Mouse (Mus musculus) neural tube, embryonic 13.5 days (tissue): Measurements from ENCODE around the gene Egr2. TPM values are rescaled to one million over a fixed set of nuclear protein-coding genes. Genes with fewer than 3 reads are reported as not detected.
A peak's percentile ranks its signal among the peaks of the same experiment; 100 is the strongest.

Experiments used
- ATAC-seq: fragments of 200-750 bp; cut with Nextera tagmentation; 2 replicates; pipeline ENCODE4 v1.8.0; 2017; ENCODE audit warnings: low read depth, mild to moderate bottlenecking, moderate TSS enrichment, moderate library complexity
- H3K27ac ChIP-seq: fragments of 300-500 bp; sonication (generic); replicated peaks from 2 replicates; pipeline ENCODE4 v1.5.1; 2015; ENCODE audit warnings: moderate library complexity, mild to moderate bottlenecking, inconsistent platforms
- H3K27me3 ChIP-seq: fragments of 300-500 bp; sonication (generic); 2 replicates; pipeline ENCODE4 v1.6.1; 2015; ENCODE audit warnings: mild to moderate bottlenecking, inconsistent platforms
- H3K36me3 ChIP-seq: fragments of 300-500 bp; sonication (generic); 2 replicates; pipeline ENCODE4 v1.6.1; 2015; ENCODE audit warnings: mild to moderate bottlenecking, inconsistent platforms
- H3K4me1 ChIP-seq: fragments of 300-500 bp; sonication (generic); replicated peaks from 2 replicates; pipeline ENCODE4 v1.6.1; 2015; ENCODE audit warnings: inconsistent platforms
- H3K4me2 ChIP-seq: fragments of 300-500 bp; sonication (generic); 2 replicates; pipeline ENCODE4 v1.6.1; 2015; ENCODE audit warnings: inconsistent platforms, mild to moderate bottlenecking, moderate library complexity
- H3K4me3 ChIP-seq: fragments of 300-500 bp; sonication (generic); 2 replicates; pipeline ENCODE4 v1.5.1; 2015; ENCODE audit warnings: mild to moderate bottlenecking, inconsistent platforms
- H3K9ac ChIP-seq: fragments of 300-500 bp; sonication (generic); 2 replicates; pipeline ENCODE4 v1.6.1; 2015; ENCODE audit warnings: moderate library complexity, mild to moderate bottlenecking, inconsistent platforms
- H3K9me3 ChIP-seq: fragments of 300-500 bp; sonication (generic); 2 replicates; pipeline ENCODE4 v1.6.1; 2016; ENCODE audit warnings: inconsistent platforms
- WGBS: fragments of 180-500 bp; shearing (Covaris S2); methylation state at CpG from one replicate; pipeline ENCODE4 v1.1.7; 2015; 5-methylcytosine and 5-hydroxymethylcytosine counted together
- polyA plus RNA-seq: library from polyadenylated mRNA; unstranded; fragments of >200 nt; fragmentation: Nextera tagmentation; extraction: Ambion mirVana; gene quantifications from 2 replicates; pipeline ENCODE4 v1.2.1, GENCODE M21; 2015

Egr2 gene
- polyA plus RNA-seq, 1 experiment from 2014 or later: 1.3 TPM

DNA sequence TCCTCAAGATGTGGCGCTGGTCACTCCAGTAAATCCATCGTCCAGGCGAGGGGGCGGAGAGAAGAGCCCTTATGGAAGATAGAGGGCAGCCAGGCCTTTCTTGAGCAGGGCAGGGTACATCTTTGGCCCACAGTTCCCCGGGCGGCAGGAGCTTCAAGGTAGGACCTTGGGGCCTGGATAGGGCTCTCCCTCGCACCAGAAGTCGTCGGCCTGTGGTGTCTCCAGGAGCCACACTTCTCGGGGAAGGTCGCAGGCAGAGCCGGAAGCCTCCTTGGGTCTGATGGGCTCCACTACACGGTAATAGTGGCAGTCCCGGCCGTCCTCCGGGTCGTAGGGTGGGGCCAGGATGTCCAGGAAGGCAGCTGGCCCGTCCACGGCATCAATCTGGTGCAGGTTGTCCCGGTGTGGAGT lies 12.6 kb downstream of the Egr2 start:
- peaks cover 34% of the 10 kb centered on the region for H3K27me3 ChIP-seq
- peak overlapping the region; percentile 97 for H3K27ac ChIP-seq
- H3K9me3 ChIP-seq: no peaks in the 10 kb centered on the region
- peaks cover 40% of the 10 kb centered on the region for H3K4me1 ChIP-seq
- H3K4me2 ChIP-seq: peak overlapping the region; percentile 96
- H3K36me3 ChIP-seq: 0 out of 2 replicates have a peak, but pooled peaks cover 3% of the 10 kb centered on the region
- H3K4me3 ChIP-seq: peak overlapping the region; percentile 83
- peak overlapping the region; percentile 85 for H3K9ac ChIP-seq
- no peak; the same call in 1 of the 2 replicates for ATAC-seq
- WGBS: 1% methylated on average over 20 of the region's 20 CpGs

DNA sequence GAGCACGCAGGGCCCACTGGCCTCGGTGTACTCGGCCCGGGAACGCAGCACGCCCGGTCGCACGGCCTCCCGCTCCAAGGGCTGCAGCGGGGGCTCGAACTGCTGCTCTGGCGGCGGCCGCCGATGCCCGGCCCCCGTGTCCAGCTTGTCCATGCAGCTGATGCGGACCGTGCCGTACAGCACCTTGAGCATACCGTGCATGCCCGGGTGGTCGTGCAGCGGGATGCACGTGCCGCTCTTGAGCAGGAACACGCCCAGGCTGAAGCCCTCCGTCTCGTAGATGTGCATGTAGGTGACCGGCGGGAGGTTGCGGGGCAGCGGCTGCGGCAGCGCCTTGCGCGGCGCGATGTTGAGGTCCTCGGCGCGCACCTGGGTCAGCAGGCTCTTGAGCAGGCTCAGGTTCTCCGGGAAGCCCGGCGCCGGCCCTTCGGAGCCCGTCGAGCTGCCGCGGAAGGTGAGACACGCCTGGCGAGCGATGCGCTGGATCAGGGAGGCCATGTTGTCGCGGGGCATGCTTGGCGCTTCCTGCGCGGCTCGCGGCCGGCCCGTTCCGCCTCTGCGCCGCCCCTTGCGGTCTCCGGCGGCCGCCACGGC lies 13.1 kb downstream of the Egr2 start:
- Histone ChIP-seq H3K4me1 (peaks cover 40% of the 10 kb centered on the region), H3K36me3 (0 out of 2 replicates have a peak, but pooled peaks cover 3% of the 10 kb centered on the region), H3K4me2 (peak overlapping the region; percentile 96), H3K9me3 (no peaks in the 10 kb centered on the region), H3K4me3 (peak overlapping the region; percentile 83), H3K27me3 (peaks cover 36% of the 10 kb centered on the region), H3K9ac (peak overlapping the region; percentile 85), H3K27ac (peak overlapping the region; percentile 97)
- ATAC-seq: peak; percentile 83
- under 1% methylated on average over 72 of the region's 73 CpGs for WGBS

DNA sequence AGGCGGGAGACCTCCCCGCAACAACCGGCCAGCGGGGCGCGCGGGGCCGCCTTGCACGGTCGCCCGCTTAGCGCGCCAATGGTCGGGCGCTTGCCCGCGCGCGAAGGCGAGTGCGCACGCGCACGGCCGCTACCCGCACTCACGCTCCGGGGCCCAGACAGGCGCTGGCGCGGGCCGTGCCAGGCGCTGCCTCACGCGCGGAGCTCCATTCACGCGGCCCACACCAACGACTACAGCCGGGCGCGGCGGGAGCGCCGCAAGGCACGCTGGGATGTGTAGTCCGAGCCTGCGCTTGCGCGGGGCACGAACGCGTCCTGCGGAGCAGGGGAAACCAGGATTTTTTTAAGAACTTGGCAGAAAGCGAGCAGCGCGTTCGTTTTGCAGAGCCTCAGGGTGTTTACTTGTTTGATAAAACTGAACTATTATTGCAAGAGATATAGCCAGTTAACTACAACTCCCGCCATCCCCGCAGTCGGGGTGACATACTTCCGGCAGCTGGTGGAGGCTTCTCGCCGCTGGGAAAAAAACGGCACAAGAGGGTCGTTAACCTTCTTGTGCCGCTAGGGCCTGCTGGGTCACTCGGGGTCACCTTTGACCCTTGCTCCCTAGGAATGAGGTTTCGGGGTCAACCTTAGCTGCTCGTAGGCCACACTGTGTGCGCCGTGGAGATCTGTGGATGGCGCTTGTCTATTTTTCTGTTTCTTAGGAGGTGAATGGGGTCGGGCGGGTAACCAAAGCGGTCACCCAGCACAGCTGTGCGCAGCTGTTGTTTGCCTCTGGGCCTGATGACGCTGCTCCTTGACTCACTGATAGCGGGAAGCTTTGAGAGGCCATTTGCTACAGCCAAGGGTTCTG lies 13.8 kb downstream of the Egr2 start, which contains the start of gene Ado:
Gene Ado, minus strand, starts transcription at position 79 of the 855 bp plus-strand sequence.
- ATAC-seq: peak; percentile 98
- Histone ChIP-seq H3K4me1 (peaks cover 40% of the 10 kb centered on the region), H3K9me3 (no peaks in the 10 kb centered on the region), H3K36me3 (0 out of 2 replicates have a peak, but pooled peaks cover 3% of the 10 kb centered on the region), H3K27ac (peak within 1 kb of the TSS; percentile 97), H3K4me3 (peak within 1 kb of the TSS; percentile 83), H3K9ac (peak within 1 kb of the TSS; percentile 85), H3K27me3 (peaks cover 37% of the 10 kb centered on the region), H3K4me2 (peak within 1 kb of the TSS; percentile 96)
- under 1% methylated on average over 62 of the region's 79 CpGs for WGBS

DNA sequence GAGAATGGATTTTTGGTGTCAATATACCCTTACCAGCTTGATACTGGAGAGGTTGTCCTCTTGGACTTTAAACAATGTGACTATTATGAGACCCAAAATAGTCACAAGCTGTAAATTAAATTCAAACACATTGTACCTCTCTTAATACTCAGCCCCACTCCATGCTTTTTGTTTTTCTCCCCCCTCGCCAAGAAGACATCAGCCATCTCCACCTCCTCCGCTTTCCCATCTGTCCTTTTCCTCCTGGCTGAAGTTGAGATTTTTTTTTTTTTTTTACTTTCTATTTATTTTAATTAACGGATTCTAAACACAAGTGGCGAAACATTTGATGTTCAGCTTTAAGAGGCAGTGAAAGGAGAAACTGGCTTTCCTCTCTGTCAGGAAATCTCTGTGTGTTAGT lies 22.8 kb downstream of the Egr2 start:
- Histone ChIP-seq H3K4me3 (no peak overlapping the region), H3K27ac (no peak overlapping the region), H3K4me1 (peaks cover 18% of the 10 kb centered on the region), H3K9me3 (peaks cover 10% of the 10 kb centered on the region; the same call in 1 of the 2 replicates), H3K36me3 (no peaks in the 10 kb centered on the region), H3K9ac (no peak overlapping the region), H3K27me3 (peaks cover 92% of the 10 kb centered on the region), H3K4me2 (no peak overlapping the region)
- ATAC-seq: no peak
- WGBS: 89% methylated on average over 4 of the region's 4 CpGs

DNA sequence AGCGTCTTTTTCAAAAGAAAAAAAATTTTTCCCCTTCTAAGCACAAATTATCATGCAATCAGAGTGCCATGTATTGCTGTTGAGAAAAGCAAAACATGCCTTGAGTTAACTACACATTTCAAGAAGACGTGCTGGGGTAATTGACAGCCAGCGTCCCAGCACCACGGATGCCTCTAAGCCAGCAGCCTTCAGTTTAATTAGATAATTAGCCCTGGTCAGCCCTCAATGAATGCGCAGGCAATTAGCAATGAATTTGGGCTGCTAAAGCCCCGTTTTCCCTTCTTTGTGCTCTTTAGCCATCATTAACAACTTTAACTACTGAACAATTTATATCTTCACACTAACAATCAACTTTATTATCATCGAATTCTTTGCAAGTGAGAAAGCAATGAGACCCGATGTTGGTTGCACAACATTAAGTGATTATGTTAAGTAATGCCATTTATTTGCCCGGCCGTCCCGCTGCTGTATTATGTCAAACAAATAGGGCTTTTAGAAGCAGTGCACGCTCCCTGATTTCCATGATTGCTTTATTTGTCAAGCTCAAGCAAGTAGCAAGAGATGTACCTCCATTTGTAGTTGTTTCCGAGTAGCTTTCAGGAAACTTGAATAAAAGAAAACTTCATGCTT lies 24.6 kb downstream of the Egr2 start:
- no peak overlapping the region for H3K9ac ChIP-seq
- WGBS: 18% methylated on average over 13 of the region's 13 CpGs
- no peaks in the 10 kb centered on the region for H3K36me3 ChIP-seq
- H3K9me3 ChIP-seq: peaks cover 10% of the 10 kb centered on the region; the same call in 1 of the 2 replicates
- no peak overlapping the region for H3K4me3 ChIP-seq
- 0 out of 2 replicates have a peak overlapping the region, but pooled peaks have one; percentile 9 for H3K4me2 ChIP-seq
- H3K27ac ChIP-seq: no peak overlapping the region
- peaks cover 18% of the 10 kb centered on the region for H3K4me1 ChIP-seq
- peak; percentile 69 for ATAC-seq
- H3K27me3 ChIP-seq: peaks cover 94% of the 10 kb centered on the region

DNA sequence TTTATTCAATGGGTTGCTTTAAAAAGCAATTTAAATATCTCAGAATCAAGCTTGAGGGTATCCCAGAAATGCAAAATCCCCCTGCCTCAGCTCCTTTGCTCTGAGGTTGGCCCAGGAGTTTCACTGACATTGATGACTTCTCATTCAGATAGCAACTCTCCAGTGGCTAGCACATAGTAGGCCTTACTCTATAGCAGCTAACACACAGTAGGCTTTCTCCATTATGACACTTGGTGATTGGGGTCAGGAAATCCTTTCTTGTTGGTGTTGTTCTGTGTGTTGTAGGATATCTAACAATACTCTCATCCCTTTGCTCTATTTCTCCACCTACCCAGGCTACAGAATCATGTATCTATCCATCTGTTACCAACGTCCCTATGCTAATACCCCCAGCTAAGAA lies 25.9 kb downstream of the Egr2 start:
- H3K36me3 ChIP-seq: no peaks in the 10 kb centered on the region
- H3K4me2 ChIP-seq: no peak overlapping the region
- peaks cover 92% of the 10 kb centered on the region for H3K27me3 ChIP-seq
- WGBS: 69% methylated on average over 1 of the region's 1 CpGs
- no peak overlapping the region for H3K27ac ChIP-seq
- peaks cover 10% of the 10 kb centered on the region; the same call in 1 of the 2 replicates for H3K9me3 ChIP-seq
- no peak overlapping the region for H3K9ac ChIP-seq
- H3K4me3 ChIP-seq: no peak overlapping the region
- peaks cover 18% of the 10 kb centered on the region for H3K4me1 ChIP-seq
- ATAC-seq: no peak

DNA sequence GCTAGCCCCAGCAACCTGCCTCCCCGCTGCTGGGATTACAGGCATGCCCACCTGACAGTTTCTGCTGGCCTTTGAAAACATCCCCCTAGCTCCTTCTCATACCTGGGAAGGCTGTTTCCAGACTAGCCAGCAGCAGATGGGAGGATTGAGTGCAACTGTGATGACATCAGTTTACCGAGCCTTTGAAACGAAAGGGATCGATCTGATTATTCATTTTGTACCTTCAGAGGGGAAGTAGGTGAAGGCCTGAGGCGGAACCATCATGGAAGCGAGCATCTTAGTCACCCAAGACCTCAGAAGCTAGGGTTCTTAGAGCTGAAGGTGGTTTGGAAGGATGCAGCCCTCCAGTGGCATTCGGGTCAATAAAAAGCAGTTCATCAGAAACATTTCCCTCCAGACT lies 29.2 kb downstream of the Egr2 start:
- H3K4me2 ChIP-seq: no peak overlapping the region
- H3K9me3 ChIP-seq: no peaks in the 10 kb centered on the region
- H3K27ac ChIP-seq: no peak overlapping the region
- H3K36me3 ChIP-seq: no peaks in the 10 kb centered on the region
- no peak overlapping the region for H3K9ac ChIP-seq
- H3K27me3 ChIP-seq: peaks cover 86% of the 10 kb centered on the region
- no peak overlapping the region for H3K4me3 ChIP-seq
- no peak for ATAC-seq
- WGBS: 89% methylated on average over 7 of the region's 7 CpGs
- peaks cover 11% of the 10 kb centered on the region for H3K4me1 ChIP-seq

DNA sequence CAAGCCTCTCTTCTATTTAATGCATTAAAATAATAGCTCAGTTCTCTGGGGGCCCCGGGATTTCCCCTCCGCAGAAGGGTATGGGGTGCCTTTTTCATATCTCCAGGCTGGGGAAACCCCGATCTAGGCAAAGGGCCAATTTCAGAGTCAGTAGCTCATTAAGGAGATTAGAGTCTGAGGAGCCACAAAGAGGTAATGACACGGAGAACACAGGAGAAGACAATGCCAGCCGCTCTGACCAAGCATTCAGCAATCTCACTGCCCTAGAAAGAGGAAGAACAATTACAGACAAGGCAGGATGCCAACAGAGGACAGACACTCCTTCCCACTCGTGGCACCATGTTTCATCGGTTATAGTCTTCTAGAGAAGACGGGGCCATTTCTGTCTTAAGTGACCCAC lies 30.8 kb downstream of the Egr2 start:
- no peak overlapping the region for H3K4me2 ChIP-seq
- H3K4me1 ChIP-seq: no peaks in the 10 kb centered on the region
- H3K27me3 ChIP-seq: peaks cover 81% of the 10 kb centered on the region
- no peaks in the 10 kb centered on the region for H3K9me3 ChIP-seq
- H3K27ac ChIP-seq: no peak overlapping the region
- no peaks in the 10 kb centered on the region for H3K36me3 ChIP-seq
- H3K4me3 ChIP-seq: no peak overlapping the region
- WGBS: 47% methylated on average over 8 of the region's 8 CpGs
- H3K9ac ChIP-seq: no peak overlapping the region
- ATAC-seq: no peak

DNA sequence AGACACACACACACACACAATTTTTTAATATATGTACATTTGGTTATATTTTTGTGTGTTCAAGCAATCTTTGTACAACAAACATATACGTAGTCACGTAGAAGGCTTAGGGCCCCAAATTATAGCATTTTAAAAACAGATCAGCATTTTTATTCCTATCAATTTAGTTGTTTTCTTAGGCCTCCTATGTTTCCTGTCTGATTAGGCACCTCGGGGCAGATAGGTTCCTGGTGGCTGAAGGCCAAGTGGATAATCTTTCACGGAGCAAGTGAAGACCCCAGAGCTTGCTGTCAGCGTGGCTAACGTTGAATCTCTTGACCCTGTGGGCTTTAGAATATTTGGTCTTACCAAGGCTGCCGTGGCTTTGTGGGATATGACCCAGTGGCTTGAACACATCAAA lies 34.3 kb downstream of the Egr2 start:
- Histone ChIP-seq H3K4me3 (no peak overlapping the region), H3K27ac (no peak overlapping the region), H3K9me3 (no peaks in the 10 kb centered on the region), H3K4me2 (no peak overlapping the region), H3K27me3 (peaks cover 47% of the 10 kb centered on the region), H3K9ac (no peak overlapping the region), H3K36me3 (no peaks in the 10 kb centered on the region), H3K4me1 (peaks cover 6% of the 10 kb centered on the region; the same call in 1 of the 2 replicates)
- no peak for ATAC-seq
- WGBS: 82% methylated on average over 7 of the region's 7 CpGs

DNA sequence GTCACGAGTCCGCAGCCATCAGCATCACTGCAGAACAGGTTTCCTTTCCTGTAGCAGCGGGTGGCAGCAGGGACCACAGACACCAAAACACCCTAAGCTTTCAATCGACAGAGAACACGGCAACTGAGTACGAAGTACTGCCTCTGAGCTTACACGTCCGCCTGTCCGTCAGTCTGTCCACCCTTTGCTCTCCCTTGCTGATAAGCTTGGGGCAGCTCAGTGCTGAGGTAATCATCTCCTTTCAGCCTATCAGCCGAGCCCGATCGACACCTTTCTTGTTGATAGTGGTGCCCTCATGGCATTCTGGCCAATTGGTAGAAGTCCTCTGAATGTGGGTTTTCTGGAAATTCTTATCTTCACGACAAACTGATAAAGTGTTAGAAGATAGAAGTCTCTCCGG lies 36.2 kb downstream of the Egr2 start:
- 93% methylated on average over 14 of the region's 14 CpGs for WGBS
- Histone ChIP-seq H3K9me3 (no peaks in the 10 kb centered on the region), H3K4me2 (no peak overlapping the region), H3K36me3 (no peaks in the 10 kb centered on the region), H3K27me3 (peaks cover 29% of the 10 kb centered on the region), H3K27ac (no peak overlapping the region), H3K4me3 (no peak overlapping the region), H3K9ac (no peak overlapping the region), H3K4me1 (peaks cover 6% of the 10 kb centered on the region; the same call in 1 of the 2 replicates)
- no peak for ATAC-seq

DNA sequence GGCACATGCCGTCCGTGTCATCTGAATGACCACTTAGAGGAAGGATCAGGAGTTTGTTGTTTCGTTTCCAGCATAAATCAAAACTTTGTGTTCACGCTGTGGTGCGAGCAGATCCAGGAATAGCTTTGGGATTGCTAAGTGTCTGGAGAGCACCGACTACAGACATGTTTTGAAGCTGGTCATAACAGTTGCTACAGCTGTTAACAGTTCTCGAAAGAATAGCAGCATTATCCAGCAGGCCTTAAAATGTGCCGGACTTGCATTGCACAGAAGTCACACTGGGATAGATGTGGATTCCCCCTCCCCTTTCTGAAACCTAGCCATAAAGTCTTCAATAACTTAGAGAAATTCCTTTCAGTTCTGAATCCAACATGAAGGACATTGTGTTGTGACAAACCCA lies 38.0 kb downstream of the Egr2 start:
- 52% methylated on average over 8 of the region's 8 CpGs for WGBS

DNA sequence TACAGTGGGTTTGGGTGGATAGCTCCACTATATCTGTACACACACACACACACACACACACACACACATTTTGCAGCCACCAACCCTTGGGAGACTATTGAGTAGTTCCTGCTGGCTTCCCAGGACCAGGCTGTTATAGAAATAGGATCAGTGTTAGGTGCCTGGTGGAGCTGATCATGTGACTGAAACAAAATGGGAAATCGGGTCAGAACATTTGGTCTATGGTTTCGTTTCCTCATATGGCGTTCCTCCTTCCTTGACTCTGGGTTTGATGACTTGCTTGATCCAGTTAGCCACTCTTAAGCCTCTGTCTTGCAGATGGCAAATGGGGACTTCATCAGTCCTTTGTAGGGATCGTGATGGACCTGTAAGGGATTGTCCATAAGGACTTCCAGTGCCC lies 44.6 kb downstream of the Egr2 start:
- Histone ChIP-seq H3K9me3 (no peaks in the 10 kb centered on the region), H3K27ac (no peak overlapping the region), H3K4me3 (no peak overlapping the region), H3K9ac (no peak overlapping the region), H3K36me3 (no peaks in the 10 kb centered on the region), H3K27me3 (no peaks in the 10 kb centered on the region), H3K4me1 (no peaks in the 10 kb centered on the region), H3K4me2 (no peak overlapping the region)
- ATAC-seq: no peak
- WGBS: 89% methylated on average over 4 of the region's 4 CpGs

More for the DNA sequence above, 38.0 kb downstream of the Egr2 start:
- ATAC-seq: no peak
- H3K4me3 ChIP-seq: no peak overlapping the region
- peaks cover 16% of the 10 kb centered on the region for H3K27me3 ChIP-seq
- H3K9me3 ChIP-seq: no peaks in the 10 kb centered on the region
- H3K9ac ChIP-seq: no peak overlapping the region
- H3K4me2 ChIP-seq: no peak overlapping the region
- peaks cover 6% of the 10 kb centered on the region; the same call in 1 of the 2 replicates for H3K4me1 ChIP-seq
- H3K36me3 ChIP-seq: no peaks in the 10 kb centered on the region
- H3K27ac ChIP-seq: no peak overlapping the region
